Comparison of ENCODE assay signal across 8 mouse cellular contexts in genomic region chr12:108179246-108179320, GRCm38 (mm10). TPM values are rescaled to one million over a fixed set of nuclear protein-coding genes. Genes with fewer than 3 reads are reported as not detected.
A peak's percentile ranks its signal among the peaks of the same experiment; 100 is the strongest.
DNase-seq lines count a peak whose midpoint lies in the region; ATAC-seq and TF ChIP-seq lines count a peak whose summit lies in the region.

Setd3 (minus strand) TSS chr12:108179314.

- H3K4me3 ChIP-seq in neural tube, embryonic 11.5 days (ENCODE audit: low read depth, low read length), result peak within 1 kb of the TSS; percentile 97
- H3K4me3 ChIP-seq in embryonic fibroblast, embryonic 13.5 days (ENCODE audit: insufficient read depth, low read length), result peak within 1 kb of the TSS; percentile 99
- H3K4me3 ChIP-seq in limb, embryonic 11.5 days (ENCODE audit: low read depth, low read length), result peak within 1 kb of the TSS; percentile 98

- WGBS in neural tube, embryonic 11.5 days, result no CpG with 5 or more reads among the region's 9 CpGs
- WGBS in limb, embryonic 11.5 days, result 1% methylated on average over 9 of the region's 9 CpGs

- H3K9me3 ChIP-seq in neural tube, embryonic 11.5 days (ENCODE audit: control insufficient read depth, low read length), result no peaks in the 10 kb centered on the region
- no peaks in the 10 kb centered on the region for H3K9me3 ChIP-seq in limb, embryonic 11.5 days (ENCODE audit: control insufficient read depth, low read length)

- H3K9ac ChIP-seq in neural tube, embryonic 11.5 days (ENCODE audit: low read length), result peak within 1 kb of the TSS; percentile 95
- peak within 1 kb of the TSS; percentile 94 for H3K9ac ChIP-seq in limb, embryonic 11.5 days (ENCODE audit: low read length)

- ATAC-seq in neural tube, embryonic 11.5 days (ENCODE audit: insufficient read depth, low FRiP score, low TSS enrichment), result no peak
- no peak for ATAC-seq in limb, embryonic 11.5 days (ENCODE audit: insufficient number of reproducible peaks, low FRiP score, low TSS enrichment, low read depth)
- ATAC-seq in neutrophil, adult 5-6 weeks (ENCODE audit: extremely low read depth, insufficient number of reproducible peaks, low FRiP score, poor library complexity, severe bottlenecking), result no peak

- intact Hi-C loops in heart, postnatal 10 days (cut with DNase I), result no loop called here

- DNase-seq in neural tube, embryonic 11.5 days (ENCODE audit: low spot score), result no peak
- no peak for DNase-seq in neural tube, embryonic 10.5 days (ENCODE audit: extremely low spot score, low spot score)
- DNase-seq in heart, postnatal 10 days, result no peak
- no peak for DNase-seq in limb, embryonic 11.5 days (ENCODE audit: low spot score)
- no peak for DNase-seq in cerebellum, postnatal 36 days
- no peak for DNase-seq in lung, adult 18-20 months

- H3K4me2 ChIP-seq in neural tube, embryonic 11.5 days (ENCODE audit: low read depth), result peak within 1 kb of the TSS; percentile 87
- H3K4me2 ChIP-seq in limb, embryonic 11.5 days (ENCODE audit: low read depth, severe bottlenecking), result peak within 1 kb of the TSS; percentile 85

- no peak for TF ChIP-seq POLR2A in embryonic fibroblast, embryonic 13.5 days (IDR thresholded peaks at IDR 0.05; ENCODE audit: low read depth, low read length)

- no peaks in the 10 kb centered on the region for H3K27me3 ChIP-seq in neural tube, embryonic 11.5 days (ENCODE audit: control insufficient read depth, insufficient read depth, low read length)
- H3K27me3 ChIP-seq in limb, embryonic 11.5 days (ENCODE audit: control insufficient read depth, insufficient read depth, low read length), result no peaks in the 10 kb centered on the region

- H3K4me1 ChIP-seq in neural tube, embryonic 11.5 days (ENCODE audit: control insufficient read depth, insufficient read depth, low read length), result peaks cover 18% of the 10 kb centered on the region
- H3K4me1 ChIP-seq in embryonic fibroblast, embryonic 13.5 days (ENCODE audit: control insufficient read depth, insufficient read depth, low read length), result peaks cover 3% of the 10 kb centered on the region
- H3K4me1 ChIP-seq in limb, embryonic 11.5 days (ENCODE audit: control insufficient read depth, insufficient read depth, low read length), result peaks cover 6% of the 10 kb centered on the region; the same call in 1 of the 2 replicates

- no peaks in the 10 kb centered on the region for H3K36me3 ChIP-seq in neural tube, embryonic 11.5 days (ENCODE audit: control insufficient read depth, insufficient read depth, low read length)
- H3K36me3 ChIP-seq in limb, embryonic 11.5 days (ENCODE audit: control insufficient read depth, insufficient read depth, low read length), result no peaks in the 10 kb centered on the region

- peak within 1 kb of the TSS; percentile 67 for H3K27ac ChIP-seq in neural tube, embryonic 11.5 days (ENCODE audit: low read depth, low read length)
- peak within 1 kb of the TSS; percentile 76 for H3K27ac ChIP-seq in embryonic fibroblast, embryonic 13.5 days (ENCODE audit: insufficient read depth, low read length)
- peak within 1 kb of the TSS; percentile 77 for H3K27ac ChIP-seq in limb, embryonic 11.5 days (replicated peaks; ENCODE audit: low read depth, low read length)

- TF ChIP-seq CTCF in embryonic fibroblast, embryonic 13.5 days (IDR thresholded peaks at IDR 0.05; ENCODE audit: borderline replicate concordance, insufficient read depth, low read length), result no peak

RNA-seq across cellular contexts. Expression of gene Setd3, which starts in this region (rescaled TPM):
- 86.5 and 91.6 TPM in 2 replicates for polyA plus RNA-seq in neural tube, embryonic 11.5 days (2014; fragmentation: Nextera tagmentation; extraction: Ambion mirVana)
- polyA plus RNA-seq in embryonic fibroblast, embryonic 13.5 days (2011; ENCODE audit: insufficient read length, low read depth, missing spikeins), result 66.6 and 73.7 TPM in 2 replicates
- 10 to 100 TPM; 77.6 to 79.3 TPM for total RNA-seq in heart, postnatal 10 days (2021)
- polyA plus RNA-seq in limb, embryonic 11.5 days (2014; fragmentation: Nextera tagmentation; extraction: Ambion mirVana), result 76.1 and 76.5 TPM in 2 replicates
- 89.0 and 91.4 TPM in 2 replicates for total RNA-seq in neutrophil, adult 5-6 weeks (2017)
